Mouse (Mus musculus): ENCODE results near the gene Tmem117.

DNA sequence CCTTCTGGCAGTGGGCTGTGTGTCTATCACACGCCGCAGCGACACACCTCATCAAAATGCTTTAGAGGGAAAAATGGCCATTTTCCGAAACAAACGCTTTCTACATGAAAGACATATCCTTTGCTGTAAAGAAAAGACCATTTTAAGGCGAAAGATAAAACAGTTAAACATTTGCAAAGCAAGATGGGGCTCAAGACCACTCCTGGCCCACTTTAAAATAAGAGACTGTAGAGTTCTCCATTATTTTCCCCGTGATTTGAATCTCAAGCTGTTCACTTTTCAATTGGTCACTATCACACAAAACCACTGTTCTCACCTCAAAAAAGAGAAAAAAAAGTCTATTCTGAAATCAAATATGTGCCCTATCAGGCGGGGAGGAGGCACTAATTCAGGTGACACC is 38.9 kb upstream of the Tmem117 start:
- TF ChIP-seq CTCF (IDR thresholded peaks at IDR 0.05; ENCODE audit: low read depth) (no peak), EP300 (optimal IDR thresholded peaks at IDR 0.05) (no peak)

All from stomach, postnatal 0 days (tissue).